Mouse (Mus musculus) brain, adult 2 months (tissue): ENCODE data around the gene Lrwd1.
"Not testable (repeated sequence)": the region's sequence is repeated elsewhere in the genome, so short reads cannot be mapped to it uniquely, and the experiment has no call there.

ENCODE experiments used
- DNase-seq: peaks from one replicate; pipeline ENCODE4 v3.0.0; 2011; ENCODE audit warnings: low read depth, low spot score

The Lrwd1 gene

GRCm38 (mm10) chr5:136147704-136148103, 11.8 kb upstream of the Lrwd1 start:
- no peak for DNase-seq

- DNase-seq: no peak
Observed at GRCm38 (mm10) chr5:136146936-136147335, 11.1 kb upstream of the Lrwd1 start.

DNA sequence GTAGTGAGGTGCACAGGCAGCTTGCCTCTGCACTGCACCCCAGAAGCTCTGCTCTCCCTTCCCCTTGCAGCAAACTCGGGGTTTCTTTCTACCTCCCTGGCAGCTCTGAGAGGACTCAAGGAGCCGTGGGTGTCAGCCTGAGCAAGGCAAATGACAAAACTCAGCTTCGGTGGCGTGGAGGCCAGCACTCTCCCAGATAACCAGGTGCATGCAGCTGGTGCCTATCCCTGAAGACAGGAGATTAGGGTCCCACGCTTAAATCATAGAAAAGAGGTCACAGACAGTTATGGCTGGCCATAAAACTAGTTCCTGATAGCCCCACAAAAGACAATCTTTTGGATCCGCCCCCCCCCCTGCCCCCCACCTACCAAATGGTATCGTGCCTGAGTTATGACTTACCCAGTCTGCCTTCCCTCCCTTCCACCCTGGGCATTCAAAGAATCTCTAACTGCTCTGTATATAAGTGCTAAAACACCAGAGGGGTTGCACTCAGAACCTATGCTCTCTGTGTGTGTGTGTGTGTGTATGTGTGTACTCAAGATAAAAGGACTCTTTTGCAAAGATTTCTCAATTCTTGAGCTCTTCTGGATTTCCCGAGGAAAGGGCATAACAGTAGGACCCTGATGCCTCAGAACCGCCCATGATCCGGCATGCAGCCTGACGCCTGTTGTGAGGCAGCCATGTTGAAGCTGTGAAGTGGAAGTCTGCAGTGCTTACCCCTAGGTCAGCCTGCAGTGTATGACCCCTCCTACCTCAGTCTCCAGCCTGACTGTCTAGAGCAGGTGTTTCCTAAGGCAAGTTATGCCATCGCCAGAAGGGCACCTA, 8.9 kb upstream of the Lrwd1 start:
- no peak for DNase-seq

DNA sequence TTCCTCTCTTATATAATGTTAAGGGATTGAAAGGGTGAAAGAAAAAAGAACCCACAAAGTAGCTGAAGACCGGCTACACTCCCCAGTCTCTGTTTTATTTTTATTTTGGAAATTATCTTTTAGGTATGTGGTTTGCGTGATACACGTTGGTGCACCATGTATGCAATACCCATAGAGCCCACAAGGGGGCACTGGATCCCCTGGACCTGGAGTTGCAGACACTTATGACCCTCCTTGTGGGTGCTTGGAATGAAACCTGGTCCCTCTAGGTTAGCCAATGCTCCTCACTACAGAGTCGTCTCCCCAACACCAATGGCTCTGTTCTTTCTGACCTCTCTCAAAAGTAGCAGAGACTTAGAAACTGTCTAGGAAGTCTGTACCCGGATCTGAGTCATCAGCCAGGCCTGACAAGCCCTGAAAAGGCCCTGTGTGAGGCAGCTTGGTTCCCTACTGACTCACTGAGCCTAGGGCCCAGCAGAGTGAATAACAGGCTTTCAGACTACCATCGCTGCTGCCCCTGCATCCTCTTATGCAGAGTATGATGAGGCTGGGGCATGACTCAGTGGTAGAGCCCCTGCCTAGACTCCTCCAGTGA, 7.4 kb upstream of the Lrwd1 start:
- no peak for DNase-seq

DNA sequence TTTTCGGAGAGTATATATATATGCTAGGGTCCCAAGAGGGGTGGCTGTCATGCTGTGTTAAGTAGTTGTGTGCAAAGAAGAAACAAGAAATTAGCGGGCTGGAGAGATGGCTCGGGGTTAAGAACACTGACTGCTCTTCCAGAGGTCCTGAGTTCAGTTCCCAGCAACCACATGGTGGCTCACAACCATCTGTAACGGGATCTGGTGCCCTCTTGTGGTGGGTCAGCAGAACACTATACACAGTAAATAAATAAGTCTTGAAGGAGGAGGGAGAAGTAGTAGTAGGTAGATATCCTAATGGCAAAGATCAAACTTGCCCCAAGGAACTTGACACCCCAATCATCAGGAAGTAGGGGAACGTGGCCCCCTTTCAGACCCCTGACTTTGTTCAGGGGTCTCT, 6.9 kb upstream of the Lrwd1 start:
- DNase-seq: no peak

DNA sequence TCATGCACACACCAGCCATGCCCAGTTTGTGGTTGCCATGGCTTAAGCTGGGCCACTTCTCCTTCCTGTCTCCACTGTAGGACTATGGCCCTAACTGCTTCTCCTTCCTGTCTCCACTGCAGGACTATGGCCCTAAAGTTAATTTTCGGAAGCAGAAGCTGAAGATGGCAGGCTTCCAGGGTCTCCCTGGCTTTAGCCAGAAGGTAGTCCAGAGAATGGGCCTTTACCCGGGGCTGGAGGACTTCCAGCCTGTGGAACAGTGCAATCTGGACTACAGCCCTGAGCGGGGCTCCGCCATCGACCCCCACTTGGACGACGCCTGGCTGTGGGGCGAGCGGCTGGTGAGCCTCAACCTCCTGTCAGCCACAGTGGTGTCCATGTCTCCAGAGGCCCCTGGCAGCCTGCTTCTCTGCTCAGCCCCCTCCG, 4.2 kb upstream of the Lrwd1 start:
- DNase-seq: peak; percentile 50

- DNase-seq: no peak
Observed at GRCm38 (mm10) chr5:136139393-136139792, 3.5 kb upstream of the Lrwd1 start.

- peak; percentile 62 for DNase-seq
Observed at GRCm38 (mm10) chr5:136137658-136138274, 1.9 kb upstream of the Lrwd1 start.

- DNase-seq: peak; percentile 17
Observed at GRCm38 (mm10) chr5:136136292-136136990, 567 bp upstream of the Lrwd1 start.

- DNase-seq: no peak
Observed at GRCm38 (mm10) chr5:136122165-136122564, 13.7 kb downstream of the Lrwd1 start.

DNA sequence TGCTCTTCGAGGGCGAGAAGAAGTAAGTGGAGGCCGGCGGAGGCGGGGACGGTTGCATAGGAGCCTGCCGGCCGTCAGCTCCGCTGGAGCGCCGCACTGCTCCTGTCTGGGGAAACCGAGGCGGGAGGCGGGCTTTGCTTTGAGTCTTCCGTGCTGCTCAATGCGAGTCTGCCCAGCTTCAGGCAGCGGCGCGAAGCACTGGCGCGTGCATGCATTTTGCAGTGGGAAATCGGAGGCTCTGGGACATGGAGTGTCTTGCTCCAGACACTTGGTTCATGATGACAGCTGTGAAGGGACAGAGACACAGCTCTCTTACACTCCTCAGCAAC, 19.1 kb downstream of the Lrwd1 start:
- DNase-seq: no peak

GRCm38 (mm10) chr5:136115891-136116783, 19.7 kb downstream of the Lrwd1 start, which contains the start of gene Polr2j:
Polr2j (plus strand) TSS chr5:136116631.
- DNase-seq: peak; percentile 98

GRCm38 (mm10) chr5:136113546-136113945, 22.3 kb downstream of the Lrwd1 start:
- DNase-seq: not testable (repeated sequence)

- no peak for DNase-seq
Observed at GRCm38 (mm10) chr5:136109042-136109441, 26.8 kb downstream of the Lrwd1 start.

GRCm38 (mm10) chr5:136108486-136108885, 27.4 kb downstream of the Lrwd1 start:
- DNase-seq: no peak

DNA sequence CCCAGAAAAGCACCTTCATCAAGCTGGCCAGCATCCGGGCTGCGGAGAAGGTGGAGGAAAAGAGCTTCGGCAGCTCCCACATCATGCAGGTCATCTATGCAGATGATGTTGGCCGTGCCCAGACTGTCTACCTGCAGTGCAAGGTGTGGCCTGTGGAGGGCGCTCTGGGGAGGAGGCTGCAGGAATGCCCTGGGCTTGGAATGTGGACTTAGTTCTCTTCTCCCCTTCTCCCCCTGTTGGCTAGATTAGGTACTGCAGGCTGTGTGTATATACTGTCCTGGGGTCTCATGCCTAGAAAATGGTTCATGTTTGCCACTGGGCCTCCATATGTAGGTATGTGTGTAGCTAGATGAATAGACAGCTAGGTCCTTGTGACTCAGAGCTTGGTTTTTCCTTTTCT, 31.4 kb downstream of the Lrwd1 start:
- DNase-seq: no peak

DNA sequence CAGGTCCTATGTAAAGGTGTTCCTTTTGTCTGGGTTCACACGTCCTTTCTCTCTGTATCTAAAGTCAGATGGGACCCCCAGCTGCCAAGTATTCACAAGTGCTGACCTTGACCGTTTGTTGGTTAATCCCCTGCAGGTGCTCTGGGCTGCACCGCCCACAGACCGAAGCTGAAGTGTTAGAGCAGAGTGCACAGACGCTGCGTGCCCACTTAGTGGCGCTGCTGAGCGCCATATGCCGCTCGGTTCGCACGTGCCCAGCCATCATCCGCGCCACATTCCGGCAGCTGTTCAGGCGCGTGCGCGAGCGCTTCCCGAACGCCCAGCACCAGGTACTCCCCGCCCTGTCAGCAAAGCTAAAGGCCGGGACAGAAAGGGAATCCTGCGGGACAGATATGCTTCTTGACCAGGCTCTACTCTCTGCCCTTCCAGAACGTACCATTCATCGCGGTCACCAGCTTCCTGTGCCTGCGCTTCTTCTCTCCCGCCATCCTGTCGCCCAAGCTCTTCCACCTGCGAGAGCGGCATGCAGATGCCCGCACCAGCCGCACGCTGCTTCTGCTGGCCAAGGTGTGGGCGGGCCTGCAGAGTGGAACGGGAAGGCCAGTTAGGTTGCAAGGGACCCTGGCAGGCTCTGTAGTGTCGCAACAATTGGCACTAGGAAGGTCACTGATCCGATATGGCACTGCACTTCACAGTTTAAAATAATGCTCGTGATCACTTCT, 33.6 kb downstream of the Lrwd1 start:
- peak; percentile 93 for DNase-seq

DNA sequence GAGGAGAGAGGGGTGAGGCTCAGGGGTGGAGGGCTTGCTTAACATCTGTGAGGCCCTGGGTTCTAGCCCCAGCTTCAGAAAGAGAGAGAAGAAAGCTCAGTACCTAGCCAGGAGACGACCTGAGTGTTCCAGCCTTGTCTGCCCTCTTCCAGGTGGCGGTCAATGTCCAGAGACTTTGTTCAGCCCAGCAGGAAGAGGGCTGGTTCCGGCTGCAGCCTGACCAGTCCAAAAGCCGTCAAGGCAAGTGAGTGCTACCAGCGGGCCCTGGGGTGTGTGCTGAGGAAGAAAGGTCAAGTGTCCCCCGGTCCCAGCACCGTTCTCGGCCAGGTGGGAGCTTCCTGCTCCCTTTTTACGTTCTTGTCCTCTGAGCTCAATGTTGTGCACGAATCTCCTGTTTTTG, 37.3 kb downstream of the Lrwd1 start:
- no peak for DNase-seq

- no peak for DNase-seq
Observed at GRCm38 (mm10) chr5:136095089-136095488, 40.8 kb downstream of the Lrwd1 start.

DNA sequence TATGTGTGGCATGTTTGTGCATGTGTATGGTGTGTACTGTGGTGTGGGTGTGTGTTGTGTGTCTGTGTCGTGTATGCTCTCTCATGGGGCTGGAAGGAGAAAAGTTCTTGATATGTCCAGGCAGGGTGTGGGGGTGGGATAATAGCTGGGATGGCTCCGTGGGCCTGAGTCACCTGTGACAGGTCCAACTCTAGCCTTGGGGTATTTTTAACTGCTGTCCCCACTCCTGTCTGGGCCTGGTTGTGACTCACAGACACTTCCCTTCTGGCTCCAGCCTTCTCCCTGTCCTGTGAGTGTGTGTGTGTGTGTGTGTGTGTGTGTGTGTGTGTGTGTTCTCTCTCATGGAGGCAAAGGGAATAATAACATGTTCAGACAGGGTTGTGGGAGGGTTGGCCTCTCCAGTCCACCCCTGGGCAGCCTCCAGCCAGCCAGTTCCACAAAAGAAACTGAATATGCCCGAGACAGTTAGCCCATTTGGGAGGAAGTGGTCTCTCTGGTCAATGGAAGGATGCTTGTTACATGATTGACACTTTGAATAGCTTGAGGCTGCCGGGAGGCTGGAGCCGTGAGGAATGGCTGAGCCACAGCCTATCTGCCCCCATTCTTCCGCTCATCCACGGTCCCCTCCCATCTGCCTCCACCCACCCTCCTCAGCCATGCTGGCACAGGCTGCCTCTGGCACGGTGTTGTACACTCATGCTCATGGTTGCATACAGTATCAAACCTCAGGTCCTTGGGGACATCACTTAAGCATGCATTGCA, 41.4 kb downstream of the Lrwd1 start:
- peak; percentile 75 for DNase-seq
